In genomic region chr12:104845707-104846106, GRCm38 (mm10) we compare ENCODE assay signal across 8 mouse cellular contexts. TPM values are rescaled to one million over a fixed set of nuclear protein-coding genes. Genes with fewer than 3 reads are reported as not detected.
A peak's percentile ranks its signal among the peaks of the same experiment; 100 is the strongest.
DNase-seq lines count a peak whose midpoint lies in the region; ATAC-seq and TF ChIP-seq lines count a peak whose summit lies in the region.

No protein-coding gene starts in this region.

- intact Hi-C loops in left cerebral cortex, postnatal 10 days (cut with DNase I): no loop called here

- no peaks in the 10 kb centered on the region for H3K36me3 ChIP-seq in embryonic facial prominence, embryonic 13.5 days
- H3K36me3 ChIP-seq in hindbrain, embryonic 12.5 days: no peaks in the 10 kb centered on the region
- H3K36me3 ChIP-seq in limb, embryonic 14.5 days (ENCODE audit: control insufficient read depth, insufficient read depth, low read length): no peaks in the 10 kb centered on the region
- H3K36me3 ChIP-seq in midbrain, postnatal 0 days (ENCODE audit: insufficient read depth, low read length): no peaks in the 10 kb centered on the region

- no peak overlapping the region; the same call in 1 of the 2 replicates for H3K27ac ChIP-seq in embryonic facial prominence, embryonic 13.5 days
- no peak overlapping the region for H3K27ac ChIP-seq in hindbrain, embryonic 12.5 days
- no peak overlapping the region for H3K27ac ChIP-seq in limb, embryonic 14.5 days (replicated peaks; ENCODE audit: low read depth, low read length)
- no peak overlapping the region for H3K27ac ChIP-seq in midbrain, postnatal 0 days (ENCODE audit: low read depth, low read length)

- no peaks in the 10 kb centered on the region for H3K9me3 ChIP-seq in embryonic facial prominence, embryonic 13.5 days
- H3K9me3 ChIP-seq in hindbrain, embryonic 12.5 days (replicated peaks): no peaks in the 10 kb centered on the region
- no peaks in the 10 kb centered on the region for H3K9me3 ChIP-seq in limb, embryonic 14.5 days (ENCODE audit: control insufficient read depth, low read length)
- no peaks in the 10 kb centered on the region for H3K9me3 ChIP-seq in midbrain, postnatal 0 days (ENCODE audit: low read length)

- 4% methylated on average over 11 of the region's 11 CpGs for WGBS in embryonic facial prominence, embryonic 13.5 days
- 5% methylated on average over 11 of the region's 11 CpGs for WGBS in hindbrain, embryonic 12.5 days
- 3% methylated on average over 11 of the region's 11 CpGs for WGBS in limb, embryonic 14.5 days
- 8% methylated on average over 11 of the region's 11 CpGs for WGBS in midbrain, postnatal 0 days

- peak overlapping the region; percentile 56 for H3K4me2 ChIP-seq in embryonic facial prominence, embryonic 13.5 days
- peak overlapping the region; percentile 43 for H3K4me2 ChIP-seq in hindbrain, embryonic 12.5 days (replicated peaks)
- peak overlapping the region; percentile 51 for H3K4me2 ChIP-seq in limb, embryonic 14.5 days (replicated peaks; ENCODE audit: low read depth, low read length, severe bottlenecking)
- peak overlapping the region; percentile 12; the same call in 1 of the 2 replicates for H3K4me2 ChIP-seq in midbrain, postnatal 0 days (ENCODE audit: low read depth, low read length, poor library complexity, severe bottlenecking)

- H3K4me1 ChIP-seq in embryonic facial prominence, embryonic 13.5 days: peaks cover 20% of the 10 kb centered on the region
- peaks cover 12% of the 10 kb centered on the region for H3K4me1 ChIP-seq in hindbrain, embryonic 12.5 days
- H3K4me1 ChIP-seq in limb, embryonic 14.5 days (ENCODE audit: control insufficient read depth, insufficient read depth, low read length): peaks cover 11% of the 10 kb centered on the region
- no peaks in the 10 kb centered on the region for H3K4me1 ChIP-seq in midbrain, postnatal 0 days (ENCODE audit: insufficient read depth, low read length)

- H3K27me3 ChIP-seq in embryonic facial prominence, embryonic 13.5 days: no peaks in the 10 kb centered on the region
- peaks cover 13% of the 10 kb centered on the region; the same call in 1 of the 2 replicates for H3K27me3 ChIP-seq in hindbrain, embryonic 12.5 days
- H3K27me3 ChIP-seq in limb, embryonic 14.5 days (ENCODE audit: control insufficient read depth, insufficient read depth, low read length): no peaks in the 10 kb centered on the region
- no peaks in the 10 kb centered on the region for H3K27me3 ChIP-seq in midbrain, postnatal 0 days (ENCODE audit: insufficient read depth, low read length)

- H3K9ac ChIP-seq in embryonic facial prominence, embryonic 13.5 days: peak overlapping the region; percentile 58
- no peak overlapping the region for H3K9ac ChIP-seq in hindbrain, embryonic 12.5 days
- no peak overlapping the region for H3K9ac ChIP-seq in limb, embryonic 14.5 days (ENCODE audit: low read depth, low read length, severe bottlenecking)
- H3K9ac ChIP-seq in midbrain, postnatal 0 days (replicated peaks; ENCODE audit: low read length, poor library complexity, severe bottlenecking): no peak overlapping the region

- peak overlapping the region; percentile 32 for H3K4me3 ChIP-seq in embryonic facial prominence, embryonic 13.5 days
- H3K4me3 ChIP-seq in hindbrain, embryonic 12.5 days: no peak overlapping the region
- H3K4me3 ChIP-seq in limb, embryonic 14.5 days (replicated peaks; ENCODE audit: low read length): peak overlapping the region; percentile 13; the same call in 1 of the 2 replicates
- H3K4me3 ChIP-seq in midbrain, postnatal 0 days (ENCODE audit: low read depth, low read length): no peak overlapping the region

- TF ChIP-seq CTCF in midbrain, postnatal 0 days (IDR thresholded peaks at IDR 0.05): no peak

- no peak for TF ChIP-seq POLR2A in limb, embryonic 14.5 days (IDR thresholded peaks at IDR 0.05; ENCODE audit: borderline replicate concordance, extremely low read depth, insufficient read depth, insufficient read length)

- ATAC-seq in embryonic facial prominence, embryonic 13.5 days (ENCODE audit: insufficient number of reproducible peaks, insufficient read depth, low FRiP score, low TSS enrichment, low read depth): peak; percentile 35
- no peak; the same call in none of the 2 replicates for ATAC-seq in hindbrain, embryonic 12.5 days (ENCODE audit: low FRiP score)
- 0 out of 2 replicates have a peak, but pooled peaks have one; percentile 14 for ATAC-seq in limb, embryonic 14.5 days (ENCODE audit: low FRiP score, low read depth)
- no peak for ATAC-seq in midbrain, postnatal 0 days (ENCODE audit: low FRiP score)

- DNase-seq in MN1 (ENCODE audit: low spot score): peak; percentile 53
- peak; percentile 50 for DNase-seq in limb, embryonic 14.5 days (ENCODE audit: low spot score)
- no peak for DNase-seq in midbrain, postnatal 0 days (ENCODE audit: low spot score)
- DNase-seq in left cerebral cortex, postnatal 10 days (ENCODE audit: extremely low spot score in 1 of 2, low spot score in 2 of 2): no peak
- no peak for DNase-seq in layer of hippocampus, adult 8-10 months (ENCODE audit: low spot score in 2 of 2)
- no peak for DNase-seq in retina, postnatal 1 day

RNA-seq across cellular contexts. Expression of gene Clmn, which starts 19.2 kb away (rescaled TPM):
- polyA plus RNA-seq in embryonic facial prominence, embryonic 13.5 days (2015; fragmentation: Nextera tagmentation; extraction: Ambion mirVana): 4.3 TPM in 2 replicates
- 2.8 and 4.1 TPM in 2 replicates for polyA plus RNA-seq in hindbrain, embryonic 12.5 days (2016; fragmentation: Nextera tagmentation; extraction: Ambion mirVana)
- 8.1 and 9.0 TPM in 2 replicates for polyA plus RNA-seq in limb, embryonic 14.5 days (2012; rRNA removed)
- 2.9 and 3.9 TPM in 2 replicates for polyA plus RNA-seq in limb, embryonic 14.5 days (2014; fragmentation: Nextera tagmentation; extraction: Ambion mirVana)
- total RNA-seq in midbrain, postnatal 0 days (2014; rRNA removed): 2.2 and 3.1 TPM in 2 replicates
- 1.4 and 2.4 TPM in 2 replicates for polyA plus RNA-seq in midbrain, postnatal 0 days (2015; fragmentation: Nextera tagmentation; extraction: Ambion mirVana)
- total RNA-seq in left cerebral cortex, postnatal 10 days (2021): 10 to 100 TPM; 18.1 to 24.5 TPM
- total RNA-seq in layer of hippocampus, adult 8-10 months (2022): 100 to 1,000 TPM in 3 of 4 experiments, 10 to 100 TPM in 1; 98.6 to 111 (median 105) TPM

Comparison
In these comparisons a context has a peak if more than half of its experiments do, and no peak if none do; other contexts are left out.
1. DNase-seq: peak in MN1 (single experiment) and limb, embryonic 14.5 days (single experiment); none in midbrain, postnatal 0 days (single experiment), left cerebral cortex, postnatal 10 days (0 of 2), layer of hippocampus, adult 8-10 months (0 of 2) and retina, postnatal 1 day (single experiment).
2. ATAC-seq: peak in embryonic facial prominence, embryonic 13.5 days (single experiment) and limb, embryonic 14.5 days (single experiment); none in hindbrain, embryonic 12.5 days (single experiment) and midbrain, postnatal 0 days (single experiment).
3. H3K4me3 ChIP-seq: peak in embryonic facial prominence, embryonic 13.5 days (single experiment) and limb, embryonic 14.5 days (single experiment); none in hindbrain, embryonic 12.5 days (single experiment) and midbrain, postnatal 0 days (single experiment).
4. Peak in every context shown above with its lines, with median percentiles within 50 percentile points of each other: H3K4me2 ChIP-seq.